Mouse (Mus musculus): ENCODE results near the gene Phlda1.

GRCm38 (mm10) chr10:111504606-111505005, 1.5 kb upstream of the Phlda1 start:
- TF ChIP-seq CTCF (IDR thresholded peaks at IDR 0.05; ENCODE audit: low read depth, low read length) (no peak), POLR2AphosphoS5 (IDR thresholded peaks at IDR 0.05; ENCODE audit: insufficient replicate concordance, low read depth, low read length) (no peak)

Data from G1E (cell line).